Mouse (Mus musculus) natural killer cell, adult 2 months (primary cell): Measurements from ENCODE around the gene Gm20388.

ENCODE experiments used
- DNase-seq, 2 experiments: peaks; one replicate each; pipeline ENCODE4 v3.0.0; 2022; ENCODE audit warnings: low spot score in 2 of 2

Gene Gm20388

DNA sequence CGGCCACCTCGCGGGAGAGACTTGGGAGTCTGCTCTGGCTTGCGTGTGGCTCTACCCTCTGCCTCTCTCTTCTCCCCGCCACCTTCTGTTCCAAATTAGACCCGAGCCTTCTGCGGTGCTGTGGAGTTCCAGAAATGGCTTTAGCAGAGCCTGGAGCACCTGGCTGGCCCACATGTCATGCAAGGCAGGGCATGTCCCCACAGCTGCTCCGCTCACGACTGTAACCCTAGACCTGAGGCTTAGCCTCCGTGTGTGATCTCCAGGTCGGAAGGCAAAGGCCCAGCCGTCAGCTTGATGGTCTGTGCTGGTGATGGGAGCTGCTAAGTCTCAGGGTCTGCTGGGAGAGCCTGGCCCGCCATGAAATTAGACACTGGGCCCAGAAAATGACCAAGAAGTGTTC, 348.6 kb downstream of the Gm20388 start:
- DNase-seq, result no peak

DNA sequence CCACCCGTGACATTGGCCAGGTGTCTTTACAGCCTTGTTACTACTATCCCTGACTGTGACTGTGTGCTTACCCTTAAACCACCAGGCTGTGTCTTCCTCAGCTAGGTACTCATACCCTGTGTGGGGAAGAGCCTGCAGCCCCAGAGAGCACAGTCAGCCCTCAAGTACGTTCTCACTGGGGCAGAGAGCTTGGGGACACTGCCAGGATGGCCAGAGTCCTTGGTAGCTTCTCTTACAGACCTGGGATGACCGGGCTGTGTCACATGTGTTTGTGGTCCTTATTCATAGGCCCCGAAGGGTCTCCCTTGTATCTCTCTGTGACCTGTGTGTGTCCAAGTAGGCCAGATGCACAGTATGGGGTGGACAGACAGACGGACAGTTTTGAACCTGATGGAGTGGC, 350.0 kb downstream of the Gm20388 start:
- DNase-seq, result no peak

GRCm38 (mm10) chr8:120261338-120262120, 350.9 kb downstream of the Gm20388 start:
- no peak for DNase-seq

GRCm38 (mm10) chr8:120263879-120264278, 353.2 kb downstream of the Gm20388 start:
- DNase-seq, result no peak

GRCm38 (mm10) chr8:120264388-120264943, 353.8 kb downstream of the Gm20388 start:
- peak; percentile 24 to 33 for DNase-seq

GRCm38 (mm10) chr8:120264944-120265453, 354.4 kb downstream of the Gm20388 start:
- DNase-seq, result no peak

DNA sequence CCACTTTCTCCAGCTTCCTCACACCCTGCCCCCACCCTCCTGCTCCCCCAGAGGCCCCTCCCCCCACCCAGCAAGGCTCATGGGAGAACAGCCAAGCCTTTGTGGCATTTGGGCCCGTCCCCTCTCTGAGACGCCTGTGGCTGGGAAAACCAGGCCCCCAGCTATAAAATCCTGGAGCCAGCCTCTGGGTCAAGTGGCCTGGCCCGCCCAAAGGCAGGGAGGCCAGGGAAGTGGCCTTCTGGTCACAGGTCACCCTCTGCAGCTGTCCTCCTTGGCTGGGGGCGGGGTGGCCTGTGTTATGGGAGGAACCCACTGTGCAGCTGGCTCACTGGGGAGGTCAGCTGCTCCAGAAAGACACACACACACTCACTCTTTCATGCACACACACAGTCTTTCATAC, 354.8 kb downstream of the Gm20388 start:
- DNase-seq, result no peak

DNA sequence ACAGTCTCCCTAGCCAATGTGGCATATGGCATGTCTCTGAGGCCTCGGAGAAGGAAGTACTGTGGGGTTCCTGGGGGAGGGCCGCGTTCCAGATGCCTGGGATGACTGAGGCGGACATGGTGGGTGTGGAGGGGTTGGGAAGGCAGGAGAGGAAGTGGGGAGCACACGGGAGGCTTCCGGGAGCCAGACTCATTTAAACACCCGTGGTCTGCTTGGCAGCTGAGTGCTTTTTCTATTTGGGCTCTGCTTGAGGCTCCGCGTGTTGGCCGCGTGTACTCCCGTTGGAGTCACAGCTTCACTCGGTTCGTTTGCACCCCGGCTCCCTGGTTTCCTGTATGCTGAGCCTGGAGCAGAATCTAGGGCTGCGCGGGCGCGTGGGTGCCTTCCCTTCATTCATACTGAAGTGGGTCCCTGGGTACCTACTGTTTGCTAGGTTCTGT, 357.9 kb downstream of the Gm20388 start:
- no peak for DNase-seq

GRCm38 (mm10) chr8:120270449-120270848, 359.8 kb downstream of the Gm20388 start:
- DNase-seq, result no peak

GRCm38 (mm10) chr8:120273430-120273829, 362.8 kb downstream of the Gm20388 start:
- no peak for DNase-seq

GRCm38 (mm10) chr8:120276051-120276890, 365.6 kb downstream of the Gm20388 start:
- DNase-seq, result peak; percentile 57 to 76

- no peak for DNase-seq
Observed at GRCm38 (mm10) chr8:120276891-120277426, 366.3 kb downstream of the Gm20388 start.

DNA sequence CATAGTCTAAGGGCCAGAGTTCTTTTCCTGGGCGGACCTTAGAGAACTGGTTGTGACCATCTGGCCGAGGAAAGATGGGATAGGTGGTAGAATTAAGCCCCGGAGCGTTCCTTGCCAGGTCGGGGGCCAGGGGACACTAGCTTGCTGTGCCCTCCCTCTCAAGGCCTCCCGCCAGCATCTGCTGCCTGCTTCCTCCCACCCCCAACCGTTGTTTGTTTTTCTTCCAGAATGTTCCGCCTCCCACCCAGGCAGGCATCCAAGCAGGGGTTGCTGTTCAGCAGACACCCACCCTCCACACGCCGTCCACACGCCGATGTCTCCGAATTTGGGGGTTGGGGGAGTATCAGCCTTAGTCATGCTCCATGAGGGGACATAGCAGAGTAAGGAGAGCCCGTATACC, 367.4 kb downstream of the Gm20388 start:
- no peak for DNase-seq

DNA sequence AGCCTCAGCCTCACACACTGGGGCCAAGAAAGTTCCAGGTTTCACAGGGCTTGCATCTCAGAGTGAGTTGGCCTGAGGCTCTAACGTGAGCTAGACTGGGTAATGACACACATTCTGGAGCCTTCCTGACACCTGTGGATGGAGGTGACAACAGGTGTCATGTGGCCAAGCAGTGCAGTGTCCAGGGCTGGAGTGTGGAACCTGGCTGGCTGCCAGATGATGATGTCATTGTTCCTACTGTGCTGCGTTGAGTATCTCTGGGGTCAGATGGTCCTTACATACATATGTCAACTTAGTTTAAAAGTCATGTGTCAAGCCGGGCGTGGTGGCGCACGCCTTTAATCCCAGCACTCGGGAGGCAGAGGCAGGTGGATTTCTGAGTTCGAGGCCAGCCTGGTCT, 368.8 kb downstream of the Gm20388 start:
- DNase-seq, result no peak

- DNase-seq, result peak; percentile 36 to 64
Observed at GRCm38 (mm10) chr8:120281487-120281886, 370.8 kb downstream of the Gm20388 start.

- no peak for DNase-seq
Observed at GRCm38 (mm10) chr8:120282465-120282864, 371.8 kb downstream of the Gm20388 start.

GRCm38 (mm10) chr8:120284265-120284664, 373.6 kb downstream of the Gm20388 start:
- no peak for DNase-seq

- DNase-seq, result no peak
Observed at GRCm38 (mm10) chr8:120285033-120285432, 374.4 kb downstream of the Gm20388 start.

DNA sequence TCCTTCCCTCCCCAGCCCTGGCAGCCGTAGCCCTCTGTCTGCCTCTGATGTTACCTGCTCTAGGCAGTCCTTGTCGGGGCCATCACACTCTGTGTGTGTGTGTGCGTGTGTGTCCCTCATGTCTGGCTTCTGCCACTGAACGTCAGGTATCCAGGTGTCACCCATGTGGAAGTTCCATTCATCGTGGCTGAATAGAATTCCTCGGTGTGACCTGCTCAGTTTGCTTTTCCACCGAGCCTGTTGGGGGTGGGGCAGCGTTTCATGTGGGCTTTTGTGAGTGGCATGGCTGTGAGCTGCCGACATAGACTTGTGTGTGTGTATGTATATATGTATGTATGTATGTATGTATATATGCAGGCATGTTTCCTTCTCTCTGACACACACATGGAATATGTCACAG, 375.2 kb downstream of the Gm20388 start:
- DNase-seq, result no peak

- DNase-seq, result no peak
Observed at GRCm38 (mm10) chr8:120288122-120288908, 377.7 kb downstream of the Gm20388 start.

- DNase-seq, result no peak
Observed at GRCm38 (mm10) chr8:120289191-120289590, 378.6 kb downstream of the Gm20388 start.
